Mouse (Mus musculus): ENCODE measurements at regions not wholly inside any gene's neighbourhood (a gene's known extent, or its start where the extent isn't known, plus 50 kb on each side); places are given as distances from the start of the nearest gene placed in this dataset.

GRCm38 (mm10) chr12:31185933-31186845, 54.4 kb upstream of the Gm6993 start:
- H3K4me3 ChIP-seq (ENCODE audit: low read depth, low read length): no peak overlapping the region
- no peaks in the 10 kb centered on the region for H3K27me3 ChIP-seq (ENCODE audit: control insufficient read depth, insufficient read depth, low read length)
- 72% methylated on average over 8 of the region's 8 CpGs for WGBS
- TF ChIP-seq CTCF (IDR thresholded peaks at IDR 0.05; ENCODE audit: extremely low read depth, insufficient read length, insufficient replicate concordance, low read depth, low read length) (no peak), POLR2A (IDR thresholded peaks at IDR 0.05; ENCODE audit: low read depth, low read length) (no peak)
- no peaks in the 10 kb centered on the region for H3K4me1 ChIP-seq (ENCODE audit: control insufficient read depth, insufficient read depth, insufficient read length, low read length)
- no peak overlapping the region for H3K27ac ChIP-seq (ENCODE audit: insufficient read depth, low read depth, low read length)
- no peaks in the 10 kb centered on the region for H3K36me3 ChIP-seq (ENCODE audit: control insufficient read depth, insufficient read depth, low read length)

- 65% methylated on average over 2 of the region's 2 CpGs for WGBS
- no peak overlapping the region for H3K27ac ChIP-seq (ENCODE audit: insufficient read depth, low read depth, low read length)
- H3K27me3 ChIP-seq (ENCODE audit: control insufficient read depth, insufficient read depth, low read length): no peaks in the 10 kb centered on the region
These were observed 52.5 kb upstream of the Gm6993 start for GRCm38 (mm10) chr12:31188011-31188576.

GRCm38 (mm10) chr12:31190265-31190664, 50.3 kb upstream of the Gm6993 start:
- TF ChIP-seq CTCF (IDR thresholded peaks at IDR 0.05; ENCODE audit: extremely low read depth, insufficient read length, insufficient replicate concordance, low read depth, low read length) (no peak), POLR2A (IDR thresholded peaks at IDR 0.05; ENCODE audit: low read depth, low read length) (no peak)
- Histone ChIP-seq H3K4me3 (ENCODE audit: low read depth, low read length) (no peak overlapping the region), H3K4me1 (ENCODE audit: control insufficient read depth, insufficient read depth, insufficient read length, low read length) (no peaks in the 10 kb centered on the region; the same call in 1 of the 2 replicates), H3K27ac (ENCODE audit: insufficient read depth, low read depth, low read length) (no peak overlapping the region), H3K36me3 (ENCODE audit: control insufficient read depth, insufficient read depth, low read length) (no peaks in the 10 kb centered on the region), H3K27me3 (ENCODE audit: control insufficient read depth, insufficient read depth, low read length) (no peaks in the 10 kb centered on the region)
- WGBS: 85% methylated on average over 4 of the region's 4 CpGs

More at GRCm38 (mm10) chr12:31188011-31188576, 52.5 kb upstream of the Gm6993 start:
- Histone ChIP-seq H3K36me3 (ENCODE audit: control insufficient read depth, insufficient read depth, low read length) (no peaks in the 10 kb centered on the region), H3K4me1 (ENCODE audit: control insufficient read depth, insufficient read depth, insufficient read length, low read length) (no peaks in the 10 kb centered on the region), H3K4me3 (ENCODE audit: low read depth, low read length) (no peak overlapping the region)
- TF ChIP-seq POLR2A (IDR thresholded peaks at IDR 0.05; ENCODE audit: low read depth, low read length) (no peak), CTCF (IDR thresholded peaks at IDR 0.05; ENCODE audit: extremely low read depth, insufficient read length, insufficient replicate concordance, low read depth, low read length) (no peak)
